Mouse (Mus musculus) liver, embryonic 11.5 days (tissue): Measurements from ENCODE around the gene Plk2. TPM values are rescaled to one million over a fixed set of nuclear protein-coding genes. Genes with fewer than 3 reads are reported as not detected.

Source experiments
- ATAC-seq: fragments of 200-750 bp; cut with Nextera tagmentation; replicated peaks from 2 replicates; pipeline ENCODE4 v1.8.0; 2017; ENCODE audit warnings: moderate number of reproducible peaks, mild to moderate bottlenecking, moderate TSS enrichment, moderate library complexity; ENCODE audit not compliant: low FRiP score
- DNase-seq: peaks from one replicate; pipeline ENCODE4 v3.0.0-alpha.2; 2017; ENCODE audit warnings: low spot score
- H3K27ac ChIP-seq: fragments of 300-500 bp; sonication (generic); 2 replicates; pipeline ENCODE4 v1.5.1; 2014; ENCODE audit warnings: mild to moderate bottlenecking, low read depth, low read length, control low read depth
- H3K27me3 ChIP-seq: fragments of 300-500 bp; sonication (generic); replicated peaks from 2 replicates; pipeline ENCODE4 v1.6.1; 2014; ENCODE audit warnings: low read length, mixed read lengths; ENCODE audit not compliant: control insufficient read depth, insufficient read depth
- H3K36me3 ChIP-seq: fragments of 300-500 bp; sonication (generic); 2 replicates; pipeline ENCODE4 v1.6.1; 2014; ENCODE audit warnings: mild to moderate bottlenecking, low read length, moderate library complexity, mixed read lengths; ENCODE audit not compliant: control insufficient read depth, insufficient read depth
- H3K4me1 ChIP-seq: fragments of 300-500 bp; sonication (generic); replicated peaks from 2 replicates; pipeline ENCODE4 v1.6.1; 2014; ENCODE audit warnings: low read length, mixed read lengths; ENCODE audit not compliant: control insufficient read depth, insufficient read depth
- H3K4me2 ChIP-seq: fragments of 300-500 bp; sonication (generic); 2 replicates; pipeline ENCODE4 v1.6.1; 2014; ENCODE audit warnings: mild to moderate bottlenecking, control low read depth, moderate library complexity
- H3K4me3 ChIP-seq: fragments of 300-500 bp; sonication (generic); 2 replicates; pipeline ENCODE4 v1.5.1; 2014; ENCODE audit warnings: low read depth, low read length, control low read depth
- H3K9ac ChIP-seq: fragments of 300-500 bp; sonication (generic); 2 replicates; pipeline ENCODE4 v1.6.1; 2014; ENCODE audit warnings: low read depth, low read length, control low read depth
- H3K9me3 ChIP-seq: fragments of 300-500 bp; sonication (generic); 2 replicates; pipeline ENCODE4 v1.6.1; 2016; ENCODE audit warnings: low read length, inconsistent platforms, mixed read lengths; ENCODE audit not compliant: control insufficient read depth
- WGBS: fragments of 180-500 bp; shearing (Covaris S2); extraction: QIAGEN DNeasy Blood & Tissue Kit; methylation state at CpG from one replicate; pipeline ENCODE4 v1.1.7; 2014; 5-methylcytosine and 5-hydroxymethylcytosine counted together
- polyA plus RNA-seq: library from polyadenylated mRNA; unstranded; fragments of >200 nt; fragmentation: Nextera tagmentation; extraction: Ambion mirVana; gene quantifications from 2 replicates; pipeline ENCODE4 v1.2.1, GENCODE M21; 2014

Gene Plk2
- polyA plus RNA-seq, 1 experiment from 2014 or later, result 35.6 TPM

GRCm38 (mm10) chr13:110446434-110446833, 51.6 kb downstream of the Plk2 start:
- WGBS, result 83% methylated on average over 6 of the region's 6 CpGs
- Histone ChIP-seq H3K9me3 (no peaks in the 10 kb centered on the region), H3K4me2 (no peak overlapping the region), H3K9ac (no peak overlapping the region), H3K4me3 (no peak overlapping the region), H3K27ac (no peak overlapping the region), H3K4me1 (no peaks in the 10 kb centered on the region; the same call in 1 of the 2 replicates), H3K27me3 (no peaks in the 10 kb centered on the region), H3K36me3 (no peaks in the 10 kb centered on the region)
- ATAC-seq (no peak), DNase-seq (no peak)

GRCm38 (mm10) chr13:110450056-110450455, 55.2 kb downstream of the Plk2 start:
- WGBS, result 66% methylated on average over 4 of the region's 4 CpGs
- DNase-seq, result no peak
- Histone ChIP-seq H3K4me3 (no peak overlapping the region), H3K9ac (no peak overlapping the region), H3K27ac (no peak overlapping the region), H3K9me3 (no peaks in the 10 kb centered on the region), H3K27me3 (no peaks in the 10 kb centered on the region), H3K36me3 (no peaks in the 10 kb centered on the region), H3K4me1 (no peaks in the 10 kb centered on the region; the same call in 1 of the 2 replicates), H3K4me2 (no peak overlapping the region)
- ATAC-seq, result no peak

Other genes with a start within 250 kb of the Plk2 start
- 0.41 and 0.84 TPM in 2 replicates for gene Rab3c, start 114.0 kb upstream of the Plk2 start, polyA plus RNA-seq
- gene Gapt, start 37.8 kb upstream of the Plk2 start, polyA plus RNA-seq, result 1.8 and 2.0 TPM in 2 replicates